Mouse (Mus musculus): ENCODE data around the gene Meis3.

Gene Meis3

DNA sequence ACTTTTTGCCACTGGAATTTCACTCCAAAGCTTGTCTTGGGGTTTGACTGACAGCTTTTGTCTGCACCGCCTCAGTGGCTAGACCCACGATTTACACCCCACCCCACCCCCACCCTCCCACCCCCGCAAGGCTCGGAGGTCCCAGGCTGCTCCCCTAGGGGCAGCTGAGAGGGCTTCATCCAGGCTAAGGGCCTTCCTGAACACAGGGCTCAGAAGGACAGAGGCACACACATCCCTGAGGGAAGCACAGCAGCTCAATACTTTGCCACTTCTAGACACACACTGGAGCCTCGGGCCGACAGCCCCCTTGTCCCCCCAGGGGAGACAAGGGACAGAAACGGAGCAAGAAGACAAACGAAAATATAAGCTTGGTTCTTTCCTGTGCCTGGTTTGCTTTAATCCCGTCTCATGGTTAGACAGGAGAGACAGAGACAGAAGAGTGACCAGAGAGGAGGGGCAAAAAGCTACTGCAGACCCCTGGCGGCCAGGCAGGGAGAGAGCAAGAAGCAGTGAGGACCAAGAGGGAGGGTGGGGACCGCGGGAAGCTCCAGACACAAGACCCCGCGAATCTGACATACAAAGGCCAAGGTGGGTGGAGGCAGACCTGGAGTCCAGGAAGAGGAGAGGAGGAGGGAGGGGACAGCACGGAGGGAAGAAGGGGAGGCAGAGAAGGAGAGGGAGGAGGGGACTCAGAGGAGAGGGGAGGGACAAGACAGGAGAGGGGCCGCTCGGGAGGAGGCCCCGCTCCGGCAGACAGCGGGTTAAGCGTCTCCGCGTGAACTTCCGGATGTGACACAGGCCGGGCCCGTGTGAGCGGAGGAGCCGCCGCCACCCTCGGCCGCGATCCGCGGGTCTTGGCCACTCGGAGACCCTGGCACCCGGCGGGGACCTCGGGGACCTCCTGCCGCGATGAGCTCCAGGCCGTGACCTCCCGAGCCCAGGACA is at the start of gene Meis3:
TSS of gene Meis3 (plus strand) at position 494 of the 945 bp plus-strand sequence.
- peak; percentile 63 to 71 for DNase-seq (ENCODE audit: low spot score in 2 of 2)

- no peak for DNase-seq (ENCODE audit: low spot score in 2 of 2)
These were observed 49.1 kb upstream of the Meis3 start for GRCm38 (mm10) chr7:16125829-16126228.

DNA sequence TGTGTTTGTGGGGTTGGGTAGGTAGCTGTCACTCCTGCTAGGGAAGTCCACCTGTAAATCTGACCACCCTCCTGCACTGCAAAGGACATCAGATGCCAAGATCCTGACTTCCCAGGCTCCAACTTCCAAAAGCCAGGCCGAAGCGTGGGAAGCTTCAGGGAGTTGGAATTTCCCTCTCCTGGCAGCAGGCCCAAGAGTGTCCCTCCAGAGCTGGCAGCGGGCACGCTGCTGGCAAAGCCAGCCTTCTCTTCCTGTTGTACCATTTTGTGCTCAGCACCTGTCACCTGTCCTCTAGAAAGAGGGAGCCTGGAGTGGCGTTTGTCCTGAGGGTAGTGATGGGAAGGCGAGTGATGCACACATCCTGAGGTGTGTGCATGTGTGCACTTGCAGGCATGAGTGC is 46.5 kb upstream of the Meis3 start:
- no peak for DNase-seq (ENCODE audit: low spot score in 2 of 2)

DNA sequence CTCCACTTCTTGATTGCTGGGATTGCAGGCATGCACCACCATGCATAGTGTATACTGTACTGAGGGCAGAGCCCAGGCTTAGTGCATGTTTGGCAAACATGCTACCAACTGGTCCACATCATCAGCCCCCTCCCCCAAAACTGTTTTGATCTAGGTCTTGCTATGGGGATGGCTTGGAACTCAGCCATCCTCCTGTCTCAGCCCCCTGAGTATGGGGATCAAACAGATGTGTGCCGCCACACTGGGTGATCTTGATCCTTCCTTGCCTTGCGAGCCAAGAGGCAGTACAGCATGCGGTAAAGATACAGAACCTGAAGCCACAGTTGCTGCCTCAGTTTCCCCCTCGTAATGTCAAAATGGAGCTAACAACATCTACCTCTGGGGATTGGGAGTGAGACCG is 46.0 kb upstream of the Meis3 start:
- DNase-seq (ENCODE audit: low spot score in 2 of 2) = no peak

DNA sequence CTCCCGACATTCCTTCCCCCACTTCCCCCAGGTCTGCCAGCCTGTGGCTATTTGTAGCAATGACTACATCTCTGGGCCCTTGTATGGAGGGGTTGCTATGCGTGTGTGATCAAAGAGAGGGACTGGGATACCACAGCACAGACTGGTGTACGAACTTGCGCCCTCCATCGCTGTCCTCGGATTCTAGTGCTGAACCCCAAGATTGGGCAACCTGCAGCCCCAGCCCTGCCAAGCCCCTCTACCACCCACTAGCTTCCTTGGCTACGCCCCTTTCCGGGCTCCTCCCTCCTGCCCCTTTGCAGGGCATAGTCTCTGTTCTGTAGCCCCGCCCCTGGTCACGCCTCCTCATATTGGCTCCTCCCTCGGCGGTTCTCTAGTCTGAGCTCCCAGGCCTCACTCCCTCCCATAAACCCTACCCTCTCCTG is 45.5 kb upstream of the Meis3 start, which contains the start of gene Slc8a2:
TSS of gene Slc8a2 (plus strand) at position 406 of the 425 bp plus-strand sequence.
- DNase-seq (ENCODE audit: low spot score in 2 of 2) = peak; percentile 90

- DNase-seq (ENCODE audit: low spot score in 2 of 2) = peak in 1 of 2 experiments; percentile 72
These were observed 44.8 kb upstream of the Meis3 start for GRCm38 (mm10) chr7:16129846-16130691.

DNA sequence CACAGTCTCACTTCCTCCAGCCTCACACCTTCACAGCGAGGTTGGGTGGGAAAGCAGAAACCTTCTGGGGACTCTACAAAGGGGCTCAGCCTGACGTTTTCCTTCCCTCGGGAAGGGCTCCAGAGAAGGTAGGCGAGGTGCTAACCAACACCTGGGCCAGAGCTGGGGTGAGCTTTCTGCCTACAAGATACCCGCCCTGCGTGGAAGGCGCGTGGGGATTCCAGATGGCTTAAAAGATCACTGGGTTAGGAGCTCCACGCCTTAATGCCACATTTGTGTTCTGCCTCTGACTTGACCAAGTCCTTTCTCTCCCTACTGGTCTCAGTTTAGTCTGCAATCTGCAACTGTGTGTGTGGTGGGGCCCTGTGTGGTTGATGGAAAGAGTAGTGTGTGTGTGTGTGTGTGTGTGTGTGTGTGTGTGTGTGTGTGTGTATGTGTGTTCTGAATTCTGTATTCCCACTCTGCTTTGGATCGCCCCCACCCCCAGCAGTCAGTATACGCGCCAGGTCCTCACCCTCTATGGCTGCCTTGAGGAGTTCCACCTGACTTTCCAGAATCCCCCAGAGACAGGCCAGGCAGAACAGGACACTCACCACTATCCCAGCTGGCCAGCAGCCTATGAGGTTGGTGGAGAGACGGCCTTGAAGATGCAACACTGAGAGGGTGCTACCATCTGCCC is 43.8 kb upstream of the Meis3 start:
- no peak for DNase-seq (ENCODE audit: low spot score in 2 of 2)

DNA sequence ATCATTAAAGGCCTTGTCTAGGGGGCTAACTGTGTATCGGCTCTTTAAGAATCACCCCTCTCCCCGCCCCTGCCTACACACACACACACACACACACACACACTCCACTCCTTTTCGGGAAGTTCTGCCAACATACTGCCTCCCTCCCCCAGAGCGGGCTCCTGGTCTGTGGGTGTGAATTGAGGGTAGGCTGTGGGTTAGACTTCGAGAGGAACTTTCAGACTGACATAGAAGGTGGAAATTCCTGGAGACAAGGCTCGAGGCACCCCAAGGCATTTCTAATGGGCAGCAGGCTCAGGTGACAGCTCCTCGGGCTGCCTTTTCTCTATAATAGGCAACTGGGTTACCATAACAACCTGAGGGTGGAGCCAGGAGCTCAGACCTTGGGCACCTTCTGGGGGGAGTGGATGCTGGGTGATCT is 42.7 kb upstream of the Meis3 start:
- DNase-seq (ENCODE audit: low spot score in 2 of 2) = no peak

GRCm38 (mm10) chr7:16132926-16133325 is 42.0 kb upstream of the Meis3 start:
- no peak for DNase-seq (ENCODE audit: low spot score in 2 of 2)

GRCm38 (mm10) chr7:16133691-16134090 is 41.2 kb upstream of the Meis3 start:
- DNase-seq (ENCODE audit: low spot score in 2 of 2) = no peak

GRCm38 (mm10) chr7:16134951-16135392 is 39.9 kb upstream of the Meis3 start:
- no peak for DNase-seq (ENCODE audit: low spot score in 2 of 2)

- peak in 1 of 2 experiments; percentile 53 for DNase-seq (ENCODE audit: low spot score in 2 of 2)
These were observed 28.1 kb upstream of the Meis3 start for GRCm38 (mm10) chr7:16146489-16147410.

DNA sequence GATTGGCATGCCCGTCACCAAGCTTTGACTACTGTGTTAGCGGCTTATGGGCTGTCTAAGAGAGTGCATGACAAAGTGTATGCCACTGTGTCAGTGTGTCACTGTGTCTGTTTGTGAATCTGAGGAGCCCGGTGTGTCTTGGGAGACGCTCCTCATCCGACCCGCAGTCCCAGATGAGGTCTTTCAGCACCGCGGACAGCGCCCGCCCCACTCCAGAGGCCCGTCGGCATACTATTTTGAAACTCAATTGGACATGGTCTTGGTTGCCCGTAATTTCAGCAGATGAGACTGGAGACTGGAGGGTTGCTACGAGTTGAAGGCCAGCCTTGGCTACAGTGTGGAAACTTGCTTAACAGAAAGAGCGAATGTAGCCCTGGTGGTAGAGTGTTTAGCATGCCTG is 27.2 kb upstream of the Meis3 start:
- no peak for DNase-seq (ENCODE audit: low spot score in 2 of 2)

DNA sequence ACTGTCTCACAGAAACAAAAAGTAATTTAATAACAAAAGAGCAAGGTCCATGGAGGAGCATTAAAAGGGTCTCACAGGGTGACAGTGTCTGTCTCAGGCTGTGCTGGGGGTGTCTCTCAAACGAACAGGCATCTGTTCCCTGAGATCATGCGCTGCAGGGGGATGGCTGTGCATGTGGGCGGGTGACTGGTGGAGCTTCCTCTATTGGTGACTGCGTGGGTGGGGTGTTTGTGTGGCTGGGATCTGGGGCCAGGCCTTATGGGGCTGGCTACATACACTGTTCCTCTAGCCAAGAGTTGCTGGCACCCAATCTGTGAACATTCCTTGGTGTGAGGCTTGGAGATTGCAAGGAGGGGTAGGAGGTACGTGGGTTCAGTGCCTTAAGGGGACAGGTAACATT is 25.6 kb upstream of the Meis3 start:
- peak; percentile 64 to 82 for DNase-seq (ENCODE audit: low spot score in 2 of 2)

DNA sequence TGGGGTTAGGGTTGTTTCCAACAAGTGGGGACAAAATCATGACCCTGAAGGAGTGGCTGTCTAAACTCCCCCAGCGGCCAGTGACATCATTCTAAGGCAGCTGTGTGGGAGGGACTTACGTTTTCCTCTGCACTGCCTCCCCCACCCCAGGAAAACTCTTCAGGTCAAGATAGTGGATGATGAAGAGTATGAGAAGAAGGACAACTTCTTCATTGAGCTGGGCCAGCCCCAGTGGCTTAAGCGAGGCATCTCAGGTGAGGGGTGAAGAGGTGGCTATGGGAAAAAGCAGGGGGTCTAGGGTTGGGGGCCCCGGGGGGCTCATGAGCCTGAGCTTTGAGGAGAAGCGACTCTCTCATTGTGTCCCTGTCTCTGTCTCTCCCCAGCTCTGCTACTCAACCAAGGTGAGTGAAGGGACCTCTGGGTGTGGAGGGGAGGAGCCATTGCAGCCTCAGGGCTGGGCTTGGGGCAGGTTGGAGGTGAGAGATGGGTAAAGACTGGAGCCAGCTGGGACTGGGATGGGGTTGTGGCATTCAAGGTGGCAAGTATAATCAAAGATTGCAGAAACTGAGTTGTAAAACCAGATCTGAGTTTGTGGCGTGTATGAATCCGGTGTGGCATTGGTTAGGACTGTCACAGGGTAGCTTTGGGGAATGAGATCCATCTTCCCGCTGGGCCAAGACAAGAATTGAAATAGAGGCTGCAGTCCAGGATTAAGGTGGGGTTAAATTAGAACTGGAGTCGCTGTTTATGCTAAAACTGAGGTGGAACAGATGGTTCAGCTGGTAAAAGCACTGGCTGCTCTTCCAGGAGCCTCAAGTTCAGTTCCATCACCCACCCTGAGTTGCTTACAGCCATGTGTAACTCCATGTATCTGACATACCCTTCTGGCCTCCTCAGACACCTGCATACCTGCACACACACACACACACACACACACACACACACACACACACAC is 24.4 kb upstream of the Meis3 start:
- DNase-seq (ENCODE audit: low spot score in 2 of 2) = no peak

GRCm38 (mm10) chr7:16153522-16153921 is 21.4 kb upstream of the Meis3 start:
- no peak for DNase-seq (ENCODE audit: low spot score in 2 of 2)

GRCm38 (mm10) chr7:16155132-16155872 is 19.6 kb upstream of the Meis3 start:
- DNase-seq (ENCODE audit: low spot score in 2 of 2) = no peak

DNA sequence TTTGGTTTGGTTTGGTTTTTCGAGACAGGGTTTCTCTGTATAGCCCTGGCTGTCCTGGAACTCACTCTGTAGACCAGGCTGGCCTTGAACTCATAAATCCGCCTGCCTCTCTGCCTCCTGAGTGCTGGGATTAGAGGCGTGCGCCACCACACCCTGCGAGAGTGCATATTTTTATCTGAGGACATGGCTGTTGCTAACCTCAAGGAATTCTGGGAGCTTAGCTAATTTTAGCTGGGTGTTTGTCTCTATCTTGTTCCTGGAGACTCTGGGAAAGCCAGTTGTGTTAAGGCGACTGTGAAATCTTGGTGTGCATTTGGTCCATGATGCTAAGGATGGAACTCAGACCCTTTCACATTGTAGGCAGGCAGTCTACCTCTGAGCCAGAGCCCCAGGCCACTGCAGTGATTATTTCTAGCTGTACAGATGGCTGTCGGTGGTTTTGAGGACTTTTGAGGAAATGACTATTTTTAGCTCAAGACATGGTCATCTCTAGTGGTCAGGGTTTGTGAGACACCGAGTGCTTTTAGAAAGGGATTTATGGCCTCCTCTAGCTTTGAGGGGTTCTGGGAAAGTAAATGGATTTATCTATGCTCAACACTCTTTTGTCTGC is 18.7 kb upstream of the Meis3 start:
- no peak for DNase-seq (ENCODE audit: low spot score in 2 of 2)

Data from frontal cortex, postnatal 10 days (tissue).